Mouse (Mus musculus) embryonic facial prominence, embryonic 15.5 days (tissue): ENCODE data around the gene Ccdc172. TPM values are rescaled to one million over a fixed set of nuclear protein-coding genes. Genes with fewer than 3 reads are reported as not detected.
A peak's percentile ranks its signal among the peaks of the same experiment; 100 is the strongest.

Experiments used
- ATAC-seq: fragments of 200-750 bp; cut with Nextera tagmentation; 2 replicates; pipeline ENCODE4 v1.8.0; 2017; ENCODE audit warnings: low read depth, moderate TSS enrichment; ENCODE audit not compliant: insufficient number of reproducible peaks, low FRiP score, low TSS enrichment
- H3K27ac ChIP-seq: fragments of 300-500 bp; sonication (generic); replicated peaks from 2 replicates; pipeline ENCODE4 v1.5.1; 2015; ENCODE audit warnings: mild to moderate bottlenecking, inconsistent platforms
- H3K27me3 ChIP-seq: fragments of 300-500 bp; sonication (generic); 2 replicates; pipeline ENCODE4 v1.6.1; 2015; ENCODE audit warnings: inconsistent platforms
- H3K36me3 ChIP-seq: fragments of 300-500 bp; sonication (generic); 2 replicates; pipeline ENCODE4 v1.6.1; 2015; ENCODE audit warnings: mild to moderate bottlenecking, inconsistent platforms
- H3K4me1 ChIP-seq: fragments of 300-500 bp; sonication (generic); 2 replicates; pipeline ENCODE4 v1.6.1; 2015; ENCODE audit warnings: inconsistent platforms
- H3K4me2 ChIP-seq: fragments of 300-500 bp; sonication (generic); replicated peaks from 2 replicates; pipeline ENCODE4 v1.6.1; 2015; ENCODE audit warnings: mild to moderate bottlenecking, inconsistent platforms
- H3K4me3 ChIP-seq: fragments of 300-500 bp; sonication (generic); replicated peaks from 2 replicates; pipeline ENCODE4 v1.5.1; 2015; ENCODE audit warnings: mild to moderate bottlenecking, inconsistent platforms
- H3K9ac ChIP-seq: fragments of 300-500 bp; sonication (generic); 2 replicates; pipeline ENCODE4 v1.6.1; 2015; ENCODE audit warnings: inconsistent platforms
- H3K9me3 ChIP-seq: fragments of 300-500 bp; sonication (generic); replicated peaks from 2 replicates; pipeline ENCODE4 v1.6.1; 2016; ENCODE audit warnings: inconsistent platforms
- WGBS: fragments of 180-500 bp; shearing (Covaris S2); methylation state at CpG from one replicate; pipeline ENCODE4 v1.1.7; 2015; 5-methylcytosine and 5-hydroxymethylcytosine counted together
- polyA plus RNA-seq: library from polyadenylated mRNA; unstranded; fragments of >200 nt; fragmentation: Nextera tagmentation; extraction: Ambion mirVana; gene quantifications from 2 replicates; pipeline ENCODE4 v1.2.1, GENCODE M21; 2015

Ccdc172 gene
- polyA plus RNA-seq, 1 experiment from 2014 or later: not detected

GRCm38 (mm10) chr19:58523736-58524394 lies 12.1 kb downstream of the Ccdc172 start:
- H3K4me2 ChIP-seq: no peak overlapping the region
- H3K4me1 ChIP-seq: no peaks in the 10 kb centered on the region
- ATAC-seq: no peak
- H3K4me3 ChIP-seq: no peak overlapping the region
- H3K9ac ChIP-seq: no peak overlapping the region
- WGBS: 45% methylated on average over 12 of the region's 12 CpGs
- no peak overlapping the region for H3K27ac ChIP-seq
- no peaks in the 10 kb centered on the region for H3K27me3 ChIP-seq
- H3K9me3 ChIP-seq: no peaks in the 10 kb centered on the region
- H3K36me3 ChIP-seq: no peaks in the 10 kb centered on the region

GRCm38 (mm10) chr19:58525457-58526239 lies 13.9 kb downstream of the Ccdc172 start:
- Histone ChIP-seq H3K4me3 (no peak overlapping the region), H3K36me3 (no peaks in the 10 kb centered on the region), H3K4me1 (no peaks in the 10 kb centered on the region), H3K4me2 (no peak overlapping the region), H3K27me3 (no peaks in the 10 kb centered on the region), H3K9me3 (no peaks in the 10 kb centered on the region), H3K27ac (no peak overlapping the region), H3K9ac (no peak overlapping the region)
- WGBS: 58% methylated on average over 12 of the region's 12 CpGs
- ATAC-seq: no peak

- WGBS: 64% methylated on average over 3 of the region's 3 CpGs
These were observed 21.3 kb downstream of the Ccdc172 start for GRCm38 (mm10) chr19:58533077-58533476.

GRCm38 (mm10) chr19:58536691-58537090 lies 24.9 kb downstream of the Ccdc172 start:
- H3K36me3 ChIP-seq: no peaks in the 10 kb centered on the region
- H3K4me2 ChIP-seq: 0 out of 2 replicates have a peak overlapping the region, but pooled peaks have one; percentile 6
- WGBS: 54% methylated on average over 10 of the region's 10 CpGs
- no peak for ATAC-seq
- no peak overlapping the region for H3K4me3 ChIP-seq
- no peak overlapping the region for H3K27ac ChIP-seq
- no peaks in the 10 kb centered on the region for H3K9me3 ChIP-seq
- no peak overlapping the region for H3K9ac ChIP-seq
- peaks cover 9% of the 10 kb centered on the region for H3K4me1 ChIP-seq
- no peaks in the 10 kb centered on the region for H3K27me3 ChIP-seq

More at GRCm38 (mm10) chr19:58533077-58533476, 21.3 kb downstream of the Ccdc172 start:
- no peak overlapping the region for H3K9ac ChIP-seq
- H3K9me3 ChIP-seq: no peaks in the 10 kb centered on the region
- no peak overlapping the region for H3K4me2 ChIP-seq
- H3K36me3 ChIP-seq: no peaks in the 10 kb centered on the region
- ATAC-seq: no peak
- no peak overlapping the region for H3K4me3 ChIP-seq
- peaks cover 9% of the 10 kb centered on the region for H3K4me1 ChIP-seq
- H3K27me3 ChIP-seq: no peaks in the 10 kb centered on the region
- H3K27ac ChIP-seq: no peak overlapping the region

- no peak for ATAC-seq
- Histone ChIP-seq H3K27me3 (no peaks in the 10 kb centered on the region), H3K27ac (no peak overlapping the region), H3K9me3 (no peaks in the 10 kb centered on the region), H3K4me3 (no peak overlapping the region), H3K4me2 (no peak overlapping the region), H3K9ac (no peak overlapping the region), H3K4me1 (peaks cover 9% of the 10 kb centered on the region), H3K36me3 (no peaks in the 10 kb centered on the region)
- whole genome bisulfite sequencing: 87% methylated on average over 5 of the region's 5 CpGs
These were observed 28.6 kb downstream of the Ccdc172 start for GRCm38 (mm10) chr19:58540396-58540795.

- Histone ChIP-seq H3K9ac (no peak overlapping the region), H3K9me3 (no peaks in the 10 kb centered on the region), H3K4me3 (no peak overlapping the region), H3K4me2 (no peak overlapping the region), H3K4me1 (0 out of 2 replicates have a peak, but pooled peaks cover 3% of the 10 kb centered on the region), H3K27me3 (no peaks in the 10 kb centered on the region; the same call in 1 of the 2 replicates), H3K27ac (no peak overlapping the region), H3K36me3 (no peaks in the 10 kb centered on the region)
- no peak for ATAC-seq
- WGBS: 46% methylated on average over 4 of the region's 4 CpGs
These were observed 36.6 kb downstream of the Ccdc172 start for GRCm38 (mm10) chr19:58548367-58548766.

GRCm38 (mm10) chr19:58550489-58550888 lies 38.7 kb downstream of the Ccdc172 start:
- no peak overlapping the region for H3K9ac ChIP-seq
- whole genome bisulfite sequencing: 33% methylated on average over 1 of the region's 1 CpGs
- H3K4me2 ChIP-seq: no peak overlapping the region
- H3K4me1 ChIP-seq: 0 out of 2 replicates have a peak, but pooled peaks cover 3% of the 10 kb centered on the region
- no peak for ATAC-seq
- no peak overlapping the region for H3K27ac ChIP-seq
- H3K9me3 ChIP-seq: no peaks in the 10 kb centered on the region
- no peak overlapping the region for H3K4me3 ChIP-seq
- no peaks in the 10 kb centered on the region; the same call in 1 of the 2 replicates for H3K27me3 ChIP-seq
- H3K36me3 ChIP-seq: no peaks in the 10 kb centered on the region

GRCm38 (mm10) chr19:58550916-58551315 lies 39.1 kb downstream of the Ccdc172 start:
- WGBS: 51% methylated on average over 3 of the region's 3 CpGs
- Histone ChIP-seq H3K36me3 (no peaks in the 10 kb centered on the region), H3K4me2 (no peak overlapping the region), H3K4me3 (no peak overlapping the region), H3K27ac (no peak overlapping the region), H3K9ac (no peak overlapping the region), H3K27me3 (no peaks in the 10 kb centered on the region; the same call in 1 of the 2 replicates), H3K4me1 (no peaks in the 10 kb centered on the region), H3K9me3 (no peaks in the 10 kb centered on the region)
- no peak for ATAC-seq

GRCm38 (mm10) chr19:58554974-58555373 lies 43.2 kb downstream of the Ccdc172 start:
- H3K9me3 ChIP-seq: no peaks in the 10 kb centered on the region
- H3K36me3 ChIP-seq: no peaks in the 10 kb centered on the region
- H3K4me2 ChIP-seq: no peak overlapping the region
- no peak overlapping the region for H3K9ac ChIP-seq
- H3K4me3 ChIP-seq: no peak overlapping the region
- 84% methylated on average over 2 of the region's 2 CpGs for WGBS
- no peaks in the 10 kb centered on the region for H3K4me1 ChIP-seq
- ATAC-seq: no peak
- H3K27me3 ChIP-seq: no peaks in the 10 kb centered on the region; the same call in 1 of the 2 replicates
- no peak overlapping the region for H3K27ac ChIP-seq

GRCm38 (mm10) chr19:58558352-58558751 lies 46.6 kb downstream of the Ccdc172 start:
- no peak for ATAC-seq
- no peak overlapping the region for H3K27ac ChIP-seq
- no peaks in the 10 kb centered on the region for H3K27me3 ChIP-seq
- no peaks in the 10 kb centered on the region for H3K9me3 ChIP-seq
- H3K4me3 ChIP-seq: no peak overlapping the region
- H3K4me2 ChIP-seq: no peak overlapping the region
- H3K36me3 ChIP-seq: no peaks in the 10 kb centered on the region
- H3K4me1 ChIP-seq: no peaks in the 10 kb centered on the region
- no peak overlapping the region for H3K9ac ChIP-seq
- 32% methylated on average over 5 of the region's 5 CpGs for WGBS

GRCm38 (mm10) chr19:58562301-58562815 lies 50.6 kb downstream of the Ccdc172 start:
- 85% methylated on average over 7 of the region's 7 CpGs for WGBS
- Histone ChIP-seq H3K9me3 (no peaks in the 10 kb centered on the region), H3K9ac (no peak overlapping the region), H3K27ac (no peak overlapping the region), H3K36me3 (no peaks in the 10 kb centered on the region), H3K4me1 (no peaks in the 10 kb centered on the region), H3K27me3 (no peaks in the 10 kb centered on the region), H3K4me2 (no peak overlapping the region), H3K4me3 (no peak overlapping the region)
- no peak for ATAC-seq
